Mouse (Mus musculus) midbrain, embryonic 11.5 days (tissue): ENCODE measurements around the gene Pitpnc1. TPM values are rescaled to one million over a fixed set of nuclear protein-coding genes. Genes with fewer than 3 reads are reported as not detected.

ENCODE experiments used
- ATAC-seq: fragments of 200-750 bp; cut with Nextera tagmentation; 2 replicates; pipeline ENCODE4 v1.8.0; 2017; ENCODE audit warnings: moderate TSS enrichment, moderate library complexity; ENCODE audit not compliant: low FRiP score
- DNase-seq: peaks from one replicate; pipeline ENCODE4 v3.0.0; 2015; ENCODE audit warnings: low spot score; ENCODE audit errors: missing footprints
- H3K27ac ChIP-seq: fragments of 300-500 bp; sonication (generic); 2 replicates; pipeline ENCODE4 v1.5.1; 2014; ENCODE audit warnings: low read depth, low read length
- H3K27me3 ChIP-seq: fragments of 300-500 bp; sonication (generic); 2 replicates; pipeline ENCODE4 v1.6.1; 2014; ENCODE audit warnings: mild to moderate bottlenecking, low read length, moderate library complexity, mixed read lengths; ENCODE audit not compliant: control insufficient read depth, insufficient read depth
- H3K36me3 ChIP-seq: fragments of 300-500 bp; sonication (generic); 2 replicates; pipeline ENCODE4 v1.6.1; 2014; ENCODE audit warnings: mild to moderate bottlenecking, low read length, moderate library complexity, mixed read lengths; ENCODE audit not compliant: control insufficient read depth, insufficient read depth
- H3K4me1 ChIP-seq: fragments of 300-500 bp; sonication (generic); 2 replicates; pipeline ENCODE4 v1.6.1; 2014; ENCODE audit warnings: low read length; ENCODE audit not compliant: control insufficient read depth, insufficient read depth
- H3K4me2 ChIP-seq: fragments of 300-500 bp; sonication (generic); 2 replicates; pipeline ENCODE4 v1.6.1; 2014; ENCODE audit warnings: mild to moderate bottlenecking, moderate library complexity
- H3K4me3 ChIP-seq: fragments of 300-500 bp; sonication (generic); 2 replicates; pipeline ENCODE4 v1.5.1; 2014; ENCODE audit warnings: low read depth, low read length
- H3K9ac ChIP-seq: fragments of 300-500 bp; sonication (generic); 2 replicates; pipeline ENCODE4 v1.6.1; 2014; ENCODE audit warnings: low read length
- H3K9me3 ChIP-seq: fragments of 300-500 bp; sonication (generic); 2 replicates; pipeline ENCODE4 v1.6.1; 2016; ENCODE audit warnings: low read length; ENCODE audit not compliant: control insufficient read depth
- WGBS: fragments of 180-500 bp; shearing (Covaris S2); extraction: QIAGEN DNeasy Blood & Tissue Kit; methylation state at CpG from one replicate; pipeline ENCODE4 v1.1.7; 2014; 5-methylcytosine and 5-hydroxymethylcytosine counted together
- polyA plus RNA-seq: library from polyadenylated mRNA; unstranded; fragments of >200 nt; fragmentation: Nextera tagmentation; extraction: Ambion mirVana; gene quantifications from 2 replicates; pipeline ENCODE4 v1.2.1, GENCODE M21; 2014

The Pitpnc1 gene
- polyA plus RNA-seq, 1 experiment from 2014 or later = 29.9 TPM

- H3K27ac ChIP-seq = peak overlapping the region; percentile 77
- no peaks in the 10 kb centered on the region for H3K27me3 ChIP-seq
- 35% methylated on average over 10 of the region's 10 CpGs for WGBS
- ATAC-seq (no peak), DNase-seq (no peak)
- H3K4me2 ChIP-seq = peak overlapping the region; percentile 17; the same call in 1 of the 2 replicates
- H3K36me3 ChIP-seq = no peaks in the 10 kb centered on the region
- H3K9ac ChIP-seq = no peak overlapping the region
- peaks cover 41% of the 10 kb centered on the region for H3K4me1 ChIP-seq
- H3K9me3 ChIP-seq = no peaks in the 10 kb centered on the region
- H3K4me3 ChIP-seq = no peak overlapping the region
These were observed 54.5 kb downstream of the Pitpnc1 start for GRCm38 (mm10) chr11:107415901-107416560.

- Histone ChIP-seq H3K9ac (no peak overlapping the region), H3K4me3 (no peak overlapping the region), H3K27ac (peak overlapping the region; percentile 22; the same call in 1 of the 2 replicates), H3K9me3 (no peaks in the 10 kb centered on the region), H3K4me2 (no peak overlapping the region), H3K27me3 (no peaks in the 10 kb centered on the region), H3K36me3 (no peaks in the 10 kb centered on the region), H3K4me1 (peaks cover 41% of the 10 kb centered on the region)
- ATAC-seq (no peak), DNase-seq (no peak)
- 70% methylated on average over 11 of the region's 11 CpGs for WGBS
These were observed 55.3 kb downstream of the Pitpnc1 start for GRCm38 (mm10) chr11:107414996-107415747.

- peak overlapping the region; percentile 36; the same call in 1 of the 2 replicates for H3K9ac ChIP-seq
- peaks cover 37% of the 10 kb centered on the region for H3K4me1 ChIP-seq
These were observed 57.2 kb downstream of the Pitpnc1 start for GRCm38 (mm10) chr11:107413251-107413655.

GRCm38 (mm10) chr11:107412128-107412527, 58.4 kb downstream of the Pitpnc1 start:
- Histone ChIP-seq H3K9ac (no peak overlapping the region), H3K9me3 (no peaks in the 10 kb centered on the region), H3K4me1 (peaks cover 32% of the 10 kb centered on the region), H3K4me3 (no peak overlapping the region), H3K36me3 (no peaks in the 10 kb centered on the region), H3K4me2 (no peak overlapping the region), H3K27me3 (no peaks in the 10 kb centered on the region), H3K27ac (peak overlapping the region; percentile 83; the same call in 1 of the 2 replicates)
- ATAC-seq (no peak), DNase-seq (no peak)
- 86% methylated on average over 4 of the region's 4 CpGs for WGBS

More at GRCm38 (mm10) chr11:107413251-107413655, 57.2 kb downstream of the Pitpnc1 start:
- no peaks in the 10 kb centered on the region for H3K36me3 ChIP-seq
- DNase-seq (peak; percentile 96), ATAC-seq (peak; percentile 87)
- peak overlapping the region; percentile 36 for H3K4me2 ChIP-seq
- H3K9me3 ChIP-seq = no peaks in the 10 kb centered on the region
- WGBS = 0% methylated on average over 13 of the region's 14 CpGs
- peak overlapping the region; percentile 83 for H3K27ac ChIP-seq
- no peaks in the 10 kb centered on the region for H3K27me3 ChIP-seq
- H3K4me3 ChIP-seq = peak overlapping the region; percentile 1; the same call in 1 of the 2 replicates

GRCm38 (mm10) chr11:107411576-107411975, 58.9 kb downstream of the Pitpnc1 start:
- Histone ChIP-seq H3K9ac (no peak overlapping the region), H3K27me3 (no peaks in the 10 kb centered on the region), H3K4me1 (peaks cover 30% of the 10 kb centered on the region), H3K4me3 (no peak overlapping the region), H3K4me2 (no peak overlapping the region), H3K9me3 (no peaks in the 10 kb centered on the region), H3K36me3 (no peaks in the 10 kb centered on the region), H3K27ac (no peak overlapping the region)
- no peak for DNase-seq
- no peak for ATAC-seq
- 89% methylated on average over 9 of the region's 9 CpGs for WGBS

- Histone ChIP-seq H3K9me3 (no peaks in the 10 kb centered on the region), H3K27ac (no peak overlapping the region), H3K9ac (no peak overlapping the region), H3K36me3 (no peaks in the 10 kb centered on the region), H3K4me1 (peaks cover 24% of the 10 kb centered on the region), H3K4me2 (no peak overlapping the region), H3K27me3 (no peaks in the 10 kb centered on the region), H3K4me3 (no peak overlapping the region)
- DNase-seq (no peak), ATAC-seq (no peak)
- 76% methylated on average over 7 of the region's 7 CpGs for WGBS
These were observed 59.7 kb downstream of the Pitpnc1 start for GRCm38 (mm10) chr11:107410804-107411203.

- WGBS = 80% methylated on average over 5 of the region's 5 CpGs
- H3K4me3 ChIP-seq = no peak overlapping the region
- no peak overlapping the region for H3K4me2 ChIP-seq
- DNase-seq = no peak
- H3K9me3 ChIP-seq = no peaks in the 10 kb centered on the region
- H3K27ac ChIP-seq = no peak overlapping the region
- H3K36me3 ChIP-seq = no peaks in the 10 kb centered on the region
- H3K27me3 ChIP-seq = no peaks in the 10 kb centered on the region
- peaks cover 23% of the 10 kb centered on the region for H3K4me1 ChIP-seq
- no peak overlapping the region for H3K9ac ChIP-seq
- no peak for ATAC-seq
These were observed 60.3 kb downstream of the Pitpnc1 start for GRCm38 (mm10) chr11:107410090-107410732.

- no peak for ATAC-seq
- WGBS = 93% methylated on average over 7 of the region's 7 CpGs
- H3K4me2 ChIP-seq = no peak overlapping the region
- peaks cover 12% of the 10 kb centered on the region for H3K4me1 ChIP-seq
- no peak for DNase-seq
- H3K9ac ChIP-seq = no peak overlapping the region
- no peaks in the 10 kb centered on the region for H3K36me3 ChIP-seq
- H3K27ac ChIP-seq = no peak overlapping the region
- no peaks in the 10 kb centered on the region for H3K27me3 ChIP-seq
- no peaks in the 10 kb centered on the region for H3K9me3 ChIP-seq
- H3K4me3 ChIP-seq = no peak overlapping the region
These were observed 61.6 kb downstream of the Pitpnc1 start for GRCm38 (mm10) chr11:107408886-107409285.

GRCm38 (mm10) chr11:107407698-107408097, 62.8 kb downstream of the Pitpnc1 start:
- Histone ChIP-seq H3K27ac (no peak overlapping the region), H3K9me3 (no peaks in the 10 kb centered on the region), H3K9ac (no peak overlapping the region), H3K4me3 (no peak overlapping the region), H3K36me3 (no peaks in the 10 kb centered on the region), H3K4me2 (no peak overlapping the region), H3K27me3 (no peaks in the 10 kb centered on the region), H3K4me1 (peaks cover 1% of the 10 kb centered on the region)
- WGBS = 92% methylated on average over 9 of the region's 9 CpGs
- ATAC-seq (no peak), DNase-seq (no peak)
